Mouse (Mus musculus): ENCODE data around the gene Cnnm4. TPM values are rescaled to one million over a fixed set of nuclear protein-coding genes. Genes with fewer than 3 reads are reported as not detected.

Gene Cnnm4
- polyA plus RNA-seq, 1 experiment: 21.6 TPM

DNA sequence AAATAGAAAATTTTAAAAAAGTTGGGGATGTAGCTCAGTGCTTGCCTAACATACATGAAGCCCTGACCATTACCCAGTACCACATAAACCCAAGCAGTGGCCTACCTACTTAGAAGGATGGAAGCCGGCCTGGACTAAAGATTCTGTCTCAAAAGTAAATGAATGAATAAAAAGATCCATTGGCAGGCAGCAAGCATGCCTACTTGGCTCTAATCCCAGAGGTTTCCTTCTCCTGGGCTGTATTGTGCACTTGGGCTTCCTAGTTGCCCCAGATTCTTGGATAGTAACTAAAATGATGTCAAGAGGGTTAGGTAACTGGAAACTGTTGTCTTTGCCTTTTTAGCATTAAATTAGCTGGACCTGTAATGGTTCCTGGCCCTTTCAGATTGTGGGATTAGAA lies 41.9 kb downstream of the Cnnm4 start:
- H3K4me3 ChIP-seq: peak overlapping the region; percentile 39
- no peak for TF ChIP-seq TCF3 (IDR thresholded peaks at IDR 0.05; ENCODE audit: insufficient read length, low read depth)
- no peak for TF ChIP-seq POLR2AphosphoS2 (IDR thresholded peaks at IDR 0.05; ENCODE audit: insufficient read length, low read depth)
- H3K79me2 ChIP-seq (ENCODE audit: control insufficient read depth, insufficient read depth): peaks cover 39% of the 10 kb centered on the region
- H3ac ChIP-seq (ENCODE audit: control insufficient read depth, insufficient read length): peak overlapping the region; percentile 67
- peak overlapping the region; percentile 100 for H3K4me2 ChIP-seq (ENCODE audit: low read depth)
- no peaks in the 10 kb centered on the region for H3K27me3 ChIP-seq (ENCODE audit: control insufficient read depth, insufficient read depth, insufficient read length)
- no peaks in the 10 kb centered on the region for H3K36me3 ChIP-seq (ENCODE audit: control insufficient read depth, insufficient read depth)

DNA sequence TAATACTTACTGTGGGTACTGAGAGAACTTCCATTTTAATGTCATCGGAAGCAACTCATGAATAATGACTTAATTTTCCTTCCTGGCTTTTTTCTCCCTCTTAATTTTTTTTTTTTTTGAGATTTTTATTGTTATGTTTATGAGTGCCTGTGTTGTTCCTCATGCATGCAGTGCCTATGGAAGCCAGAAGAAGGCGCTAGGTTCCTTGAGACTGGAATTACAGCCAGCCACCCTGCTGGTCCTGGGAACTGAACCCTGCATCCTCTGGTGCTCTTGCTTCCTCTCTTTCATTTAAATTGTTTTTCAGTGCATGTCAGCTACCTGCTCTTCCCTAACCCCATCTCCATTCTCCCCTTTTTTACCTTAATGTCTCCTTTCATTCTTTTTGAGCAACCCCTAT lies 42.3 kb downstream of the Cnnm4 start:
- H3K4me3 ChIP-seq: peak overlapping the region; percentile 39
- no peaks in the 10 kb centered on the region for H3K27me3 ChIP-seq (ENCODE audit: control insufficient read depth, insufficient read depth, insufficient read length)
- no peak overlapping the region for H3ac ChIP-seq (ENCODE audit: control insufficient read depth, insufficient read length)
- peak overlapping the region; percentile 100 for H3K4me2 ChIP-seq (ENCODE audit: low read depth)
- TF ChIP-seq E2F4 (IDR thresholded peaks at IDR 0.05; ENCODE audit: insufficient read depth): no peak
- TF ChIP-seq TCF12 (IDR thresholded peaks at IDR 0.05; ENCODE audit: insufficient read depth, poor library complexity, severe bottlenecking): no peak
- no peak for TF ChIP-seq MYOG (IDR thresholded peaks at IDR 0.05; ENCODE audit: control insufficient read depth in 1 of 3, insufficient read depth in 1 of 3, insufficient read length in 2 of 3, low read depth in 2 of 3)
- no peak for TF ChIP-seq POLR2AphosphoS2 (IDR thresholded peaks at IDR 0.05; ENCODE audit: insufficient read length, low read depth)
- TF ChIP-seq CEBPB (IDR thresholded peaks at IDR 0.05; ENCODE audit: insufficient read depth, poor library complexity, severe bottlenecking): no peak
- no peak for TF ChIP-seq TCF3 (IDR thresholded peaks at IDR 0.05; ENCODE audit: insufficient read length, low read depth)
- no peak for TF ChIP-seq USF1 (IDR thresholded peaks at IDR 0.05; ENCODE audit: low read depth)
- TF ChIP-seq MAX (IDR thresholded peaks at IDR 0.05; ENCODE audit: low read depth): no peak
- no peak for TF ChIP-seq SRF (IDR thresholded peaks at IDR 0.05; ENCODE audit: control insufficient read depth, insufficient read length, low read depth)
- no peak for TF ChIP-seq POLR2A (IDR thresholded peaks at IDR 0.05; ENCODE audit: insufficient read length, low read depth)
- no peak for TF ChIP-seq MYOD1 (IDR thresholded peaks at IDR 0.05; ENCODE audit: control insufficient read depth in 1 of 3, insufficient read length in 2 of 3, low read depth in 2 of 3)
- no peak for TF ChIP-seq REST (IDR thresholded peaks at IDR 0.05; ENCODE audit: insufficient read depth, insufficient read length)
- no peaks in the 10 kb centered on the region for H3K36me3 ChIP-seq (ENCODE audit: control insufficient read depth, insufficient read depth)
- peaks cover 39% of the 10 kb centered on the region for H3K79me2 ChIP-seq (ENCODE audit: control insufficient read depth, insufficient read depth)

DNA sequence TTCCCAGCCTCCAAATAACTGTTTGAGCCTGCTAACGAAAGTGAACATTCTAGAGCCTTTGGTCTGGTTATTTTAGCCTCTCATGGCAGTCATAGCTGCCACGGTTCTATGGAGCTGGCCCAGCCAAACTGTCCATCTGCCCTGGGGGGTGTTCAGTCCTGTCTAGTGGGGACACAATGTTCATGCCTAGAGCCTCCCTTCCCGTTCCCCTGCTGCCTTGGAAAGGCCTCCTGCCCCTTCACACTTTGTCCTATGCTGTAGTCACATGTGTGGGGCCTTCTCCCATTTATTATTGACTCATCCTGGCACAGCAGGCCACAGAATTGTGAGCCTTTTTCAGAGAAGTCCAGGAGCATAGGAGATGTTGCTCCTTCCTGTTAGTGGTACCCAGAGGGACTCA lies 46.8 kb downstream of the Cnnm4 start:
- Histone ChIP-seq H3K4me3 (no peak overlapping the region), H3K27me3 (ENCODE audit: control insufficient read depth, insufficient read depth, insufficient read length) (no peaks in the 10 kb centered on the region), H3K79me2 (ENCODE audit: control insufficient read depth, insufficient read depth) (peaks cover 33% of the 10 kb centered on the region), H3K4me2 (ENCODE audit: low read depth) (no peak overlapping the region), H3K36me3 (ENCODE audit: control insufficient read depth, insufficient read depth) (peaks cover 7% of the 10 kb centered on the region), H3ac (ENCODE audit: control insufficient read depth, insufficient read length) (no peak overlapping the region)
- TF ChIP-seq POLR2A (IDR thresholded peaks at IDR 0.05; ENCODE audit: insufficient read length, low read depth) (no peak), SRF (IDR thresholded peaks at IDR 0.05; ENCODE audit: control insufficient read depth, insufficient read length, low read depth) (no peak), MYOD1 (IDR thresholded peaks at IDR 0.05; ENCODE audit: control insufficient read depth in 1 of 3, insufficient read length in 2 of 3, low read depth in 2 of 3) (no peak), REST (IDR thresholded peaks at IDR 0.05; ENCODE audit: insufficient read depth, insufficient read length) (no peak), USF1 (IDR thresholded peaks at IDR 0.05; ENCODE audit: low read depth) (no peak)

DNA sequence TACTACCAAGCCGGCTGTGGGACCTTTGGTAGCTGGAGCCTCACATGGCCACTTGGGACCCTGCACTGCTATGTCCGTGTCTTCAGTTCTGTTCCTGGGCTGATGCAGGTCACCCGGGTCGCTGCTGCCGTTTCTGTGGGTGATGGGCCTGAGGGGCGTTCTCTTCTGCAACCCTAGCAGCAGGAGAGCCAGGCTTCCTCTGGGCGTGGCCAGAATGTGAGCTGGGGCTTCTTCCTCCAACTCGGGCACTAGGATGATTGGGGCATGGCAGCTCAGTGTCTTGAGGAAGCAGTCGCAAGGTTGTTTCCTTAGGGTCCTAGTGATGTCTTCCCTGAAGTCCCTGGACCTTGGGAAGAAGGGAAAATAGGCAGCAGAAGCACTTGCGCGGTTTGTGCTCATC lies 48.2 kb downstream of the Cnnm4 start:
- TF ChIP-seq MAX (IDR thresholded peaks at IDR 0.05; ENCODE audit: low read depth) (no peak), POLR2AphosphoS2 (IDR thresholded peaks at IDR 0.05; ENCODE audit: insufficient read length, low read depth) (no peak)
- no peak overlapping the region for H3K4me3 ChIP-seq
- no peak overlapping the region for H3K4me2 ChIP-seq (ENCODE audit: low read depth)
- H3K27me3 ChIP-seq (ENCODE audit: control insufficient read depth, insufficient read depth, insufficient read length): no peaks in the 10 kb centered on the region
- H3K36me3 ChIP-seq (ENCODE audit: control insufficient read depth, insufficient read depth): peaks cover 9% of the 10 kb centered on the region
- no peak overlapping the region for H3ac ChIP-seq (ENCODE audit: control insufficient read depth, insufficient read length)
- H3K79me2 ChIP-seq (ENCODE audit: control insufficient read depth, insufficient read depth): peaks cover 21% of the 10 kb centered on the region

DNA sequence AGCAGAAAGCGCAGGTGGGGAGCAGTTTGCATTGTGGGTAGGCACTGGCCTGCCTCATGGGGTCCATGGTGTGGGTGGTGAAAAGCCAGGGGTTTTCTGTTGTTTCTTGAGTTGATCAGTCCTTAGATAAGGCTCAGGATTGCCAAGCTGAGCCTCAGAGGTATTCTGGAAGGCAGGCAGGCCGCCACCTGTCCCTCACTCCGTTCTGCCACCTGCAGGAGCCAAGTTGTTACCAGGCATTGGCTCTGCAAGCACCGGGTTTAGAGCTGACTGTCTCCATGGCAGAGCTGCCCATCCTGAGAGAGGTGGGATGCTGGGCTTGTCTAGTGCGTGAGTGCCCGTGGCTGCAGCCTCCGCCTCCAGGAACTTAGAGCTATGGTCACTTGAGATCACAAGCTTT lies 50.8 kb downstream of the Cnnm4 start:
- Histone ChIP-seq H3K4me2 (ENCODE audit: low read depth) (no peak overlapping the region), H3K4me3 (no peak overlapping the region), H3K36me3 (ENCODE audit: control insufficient read depth, insufficient read depth) (peaks cover 13% of the 10 kb centered on the region), H3ac (ENCODE audit: control insufficient read depth, insufficient read length) (no peak overlapping the region), H3K27me3 (ENCODE audit: control insufficient read depth, insufficient read depth, insufficient read length) (no peaks in the 10 kb centered on the region), H3K79me2 (ENCODE audit: control insufficient read depth, insufficient read depth) (no peaks in the 10 kb centered on the region)
- no peak for TF ChIP-seq MAX (IDR thresholded peaks at IDR 0.05; ENCODE audit: low read depth)
- no peak for TF ChIP-seq MYOD1 (IDR thresholded peaks at IDR 0.05; ENCODE audit: control insufficient read depth in 1 of 3, insufficient read length in 2 of 3, low read depth in 2 of 3)
- TF ChIP-seq TCF3 (IDR thresholded peaks at IDR 0.05; ENCODE audit: insufficient read length, low read depth): no peak
- TF ChIP-seq SRF (IDR thresholded peaks at IDR 0.05; ENCODE audit: control insufficient read depth, insufficient read length, low read depth): no peak
- TF ChIP-seq E2F4 (IDR thresholded peaks at IDR 0.05; ENCODE audit: insufficient read depth): no peak
- no peak for TF ChIP-seq REST (IDR thresholded peaks at IDR 0.05; ENCODE audit: insufficient read depth, insufficient read length)
- TF ChIP-seq USF1 (IDR thresholded peaks at IDR 0.05; ENCODE audit: low read depth): no peak
- no peak for TF ChIP-seq POLR2AphosphoS2 (IDR thresholded peaks at IDR 0.05; ENCODE audit: insufficient read length, low read depth)
- TF ChIP-seq TCF12 (IDR thresholded peaks at IDR 0.05; ENCODE audit: insufficient read depth, poor library complexity, severe bottlenecking): no peak
- no peak for TF ChIP-seq CEBPB (IDR thresholded peaks at IDR 0.05; ENCODE audit: insufficient read depth, poor library complexity, severe bottlenecking)
- TF ChIP-seq MYOG (IDR thresholded peaks at IDR 0.05; ENCODE audit: control insufficient read depth in 1 of 3, insufficient read depth in 1 of 3, insufficient read length in 2 of 3, low read depth in 2 of 3): no peak
- TF ChIP-seq POLR2A (IDR thresholded peaks at IDR 0.05; ENCODE audit: insufficient read length, low read depth): no peak

Measured in myocyte (in vitro differentiated cells).